Mouse (Mus musculus): ENCODE data around the gene Catsper2. TPM values are rescaled to one million over a fixed set of nuclear protein-coding genes. Genes with fewer than 3 reads are reported as not detected.
A peak's percentile ranks its signal among the peaks of the same experiment; 100 is the strongest.

Catsper2 gene
- polyA plus RNA-seq (2016; fragmentation: Nextera tagmentation; extraction: Ambion mirVana) = 2.3 and 2.9 TPM in 2 replicates

DNA sequence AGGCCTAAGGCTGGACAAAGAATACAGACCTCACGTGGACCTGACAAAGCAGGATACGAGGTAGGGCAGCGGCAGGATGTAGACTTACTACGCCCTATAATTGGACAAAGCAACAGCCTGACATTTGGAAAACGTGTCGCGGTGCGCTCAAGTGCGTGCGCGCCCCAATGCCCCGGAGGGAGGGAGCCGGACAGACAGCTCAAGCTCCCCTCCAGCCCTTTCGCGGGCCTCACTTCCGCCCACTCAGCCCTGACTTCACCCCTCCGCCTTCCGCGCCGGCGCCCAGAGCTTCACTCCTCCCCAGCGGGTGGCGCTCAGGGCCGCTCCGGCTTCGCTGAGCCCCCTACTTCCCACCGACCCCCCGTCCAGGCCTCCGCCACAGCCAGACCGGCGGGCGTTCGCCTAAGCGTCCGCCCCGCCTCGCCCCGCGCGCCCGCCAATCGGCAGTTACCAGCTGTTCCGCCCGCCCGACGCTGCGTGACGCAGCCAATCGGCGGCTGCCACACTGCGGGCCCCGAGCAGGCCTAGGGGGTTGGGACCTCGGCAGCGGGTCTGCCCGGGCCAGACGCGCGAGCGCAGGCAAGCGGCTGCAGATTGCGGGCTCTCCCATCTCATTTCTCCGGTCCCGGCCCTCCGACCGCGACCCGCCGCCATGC is at the start of gene Catsper2, which contains the start of gene Pdia3:
Gene Catsper2, minus strand, starts transcription at position 406 of the 656 bp plus-strand sequence.
Gene Pdia3, plus strand, starts transcription at position 389 of the 656 bp plus-strand sequence.
- WGBS = under 1% methylated on average over 66 of the region's 68 CpGs

DNA sequence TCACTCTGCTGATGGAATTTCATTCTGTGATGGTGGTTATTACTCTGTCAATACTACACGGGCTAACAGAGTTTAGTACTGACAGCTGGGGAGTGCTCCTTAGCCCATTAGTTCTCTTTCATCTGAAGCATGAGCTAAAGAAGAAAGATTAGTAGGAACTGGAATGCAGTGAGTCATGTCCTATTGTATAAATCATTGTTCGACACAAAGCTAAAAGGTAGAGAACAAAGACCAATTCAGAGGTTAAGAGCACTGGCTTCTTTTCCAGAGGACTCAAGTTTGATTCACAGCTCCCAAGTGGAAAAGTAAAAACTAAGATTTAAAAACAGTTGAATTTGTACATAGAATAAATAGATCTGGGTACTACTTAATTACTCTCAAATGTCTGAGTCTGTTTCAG is 46.5 kb upstream of the Catsper2 start:
- Histone ChIP-seq H3K4me1 (peaks cover 13% of the 10 kb centered on the region), H3K27me3 (ENCODE audit: low read depth, poor library complexity, severe bottlenecking) (no peaks in the 10 kb centered on the region), H3K36me3 (peaks cover 39% of the 10 kb centered on the region), H3K27ac (no peak overlapping the region), H3K4me3 (no peak overlapping the region), H3K9me3 (replicated peaks) (no peaks in the 10 kb centered on the region)
- 69% methylated on average over 2 of the region's 2 CpGs for WGBS
- no peak for DNase-seq (ENCODE audit: low spot score)

More for the DNA sequence above, at the start of gene Catsper2, which contains the start of gene Pdia3:
- Histone ChIP-seq H3K4me1 (peaks cover 20% of the 10 kb centered on the region), H3K27ac (peak within 1 kb of the TSS; percentile 98), H3K9me3 (replicated peaks) (no peaks in the 10 kb centered on the region), H3K27me3 (ENCODE audit: low read depth, poor library complexity, severe bottlenecking) (no peaks in the 10 kb centered on the region), H3K4me3 (peak within 1 kb of the TSS; percentile 88), H3K36me3 (peaks cover 31% of the 10 kb centered on the region)
- DNase-seq (ENCODE audit: low spot score) = peak; percentile 98

GRCm38 (mm10) chr2:121456692-121457642 is 43.4 kb upstream of the Catsper2 start, which contains the start of gene Serinc4:
Serinc4 (minus strand) TSS chr2:121456781.
- WGBS = 5% methylated on average over 41 of the region's 41 CpGs
- peak within 1 kb of the TSS; percentile 90 for H3K4me3 ChIP-seq
- H3K9me3 ChIP-seq (replicated peaks) = no peaks in the 10 kb centered on the region
- peaks cover 66% of the 10 kb centered on the region for H3K36me3 ChIP-seq
- peak; percentile 90 for DNase-seq (ENCODE audit: low spot score)
- no peaks in the 10 kb centered on the region for H3K27me3 ChIP-seq (ENCODE audit: low read depth, poor library complexity, severe bottlenecking)
- H3K27ac ChIP-seq = peak within 1 kb of the TSS; percentile 89
- peaks cover 17% of the 10 kb centered on the region for H3K4me1 ChIP-seq

DNA sequence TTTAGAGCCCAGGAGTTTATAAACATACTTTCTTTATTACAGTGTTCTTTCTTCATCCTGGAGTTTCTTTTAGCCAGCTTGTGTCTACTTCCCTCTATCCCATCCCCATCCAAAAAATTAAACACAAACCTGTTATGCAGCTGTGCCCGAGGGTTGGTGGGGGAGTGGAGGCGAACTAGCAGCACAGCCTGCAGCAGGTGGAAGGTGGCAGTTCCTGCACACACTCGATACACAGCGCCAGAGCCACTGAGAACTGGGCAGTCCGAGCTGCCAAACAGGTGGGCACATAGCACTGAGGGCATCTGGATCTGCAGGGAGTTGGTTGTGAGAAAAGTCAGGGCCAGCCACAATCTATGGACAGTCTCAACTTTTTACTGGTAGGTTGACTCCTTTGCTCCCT is 41.9 kb upstream of the Catsper2 start:
- DNase-seq (ENCODE audit: low spot score) = no peak
- WGBS = 79% methylated on average over 5 of the region's 5 CpGs
- Histone ChIP-seq H3K27ac (no peak overlapping the region), H3K27me3 (ENCODE audit: low read depth, poor library complexity, severe bottlenecking) (no peaks in the 10 kb centered on the region), H3K4me1 (peaks cover 22% of the 10 kb centered on the region), H3K4me3 (no peak overlapping the region), H3K9me3 (replicated peaks) (no peaks in the 10 kb centered on the region), H3K36me3 (peaks cover 69% of the 10 kb centered on the region)

DNA sequence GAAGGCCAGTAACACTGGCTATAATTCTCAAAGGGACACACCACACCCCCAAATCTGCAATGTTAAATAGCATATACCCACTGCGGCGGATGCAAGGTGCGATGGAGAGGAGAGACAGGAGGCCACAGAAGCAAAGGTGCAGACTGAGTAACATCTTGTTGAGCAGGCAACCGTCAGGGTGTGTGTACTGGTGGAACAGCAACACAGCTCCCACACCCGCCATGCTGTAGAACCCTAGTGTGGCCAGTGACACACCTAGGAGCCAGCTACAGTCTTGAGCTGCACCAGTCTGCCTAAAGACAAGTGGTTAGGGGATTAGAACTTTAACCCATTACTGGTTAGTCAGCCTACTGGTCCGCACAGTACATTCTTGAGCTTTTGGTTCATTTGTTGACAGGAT is 40.3 kb upstream of the Catsper2 start:
- 87% methylated on average over 6 of the region's 6 CpGs for WGBS

GRCm38 (mm10) chr2:121452990-121453389 is 39.4 kb upstream of the Catsper2 start, which contains the start of gene Hypk:
Hypk (plus strand) TSS chr2:121453290.
- 84% methylated on average over 4 of the region's 4 CpGs for WGBS
- H3K36me3 ChIP-seq = peaks cover 53% of the 10 kb centered on the region
- no peak for DNase-seq (ENCODE audit: low spot score)
- no peaks in the 10 kb centered on the region for H3K9me3 ChIP-seq (replicated peaks)
- H3K4me1 ChIP-seq = peaks cover 34% of the 10 kb centered on the region
- no peak within 1 kb of the TSS for H3K27ac ChIP-seq
- H3K4me3 ChIP-seq = no peak within 1 kb of the TSS
- no peaks in the 10 kb centered on the region for H3K27me3 ChIP-seq (ENCODE audit: low read depth, poor library complexity, severe bottlenecking)

More for the DNA sequence above, 40.3 kb upstream of the Catsper2 start:
- no peak for DNase-seq (ENCODE audit: low spot score)
- Histone ChIP-seq H3K27ac (no peak overlapping the region), H3K4me1 (peaks cover 27% of the 10 kb centered on the region), H3K9me3 (replicated peaks) (no peaks in the 10 kb centered on the region), H3K27me3 (ENCODE audit: low read depth, poor library complexity, severe bottlenecking) (no peaks in the 10 kb centered on the region), H3K36me3 (peaks cover 60% of the 10 kb centered on the region), H3K4me3 (no peak overlapping the region)

GRCm38 (mm10) chr2:121452361-121452760 is 38.8 kb upstream of the Catsper2 start:
- DNase-seq (ENCODE audit: low spot score) = no peak
- 90% methylated on average over 4 of the region's 4 CpGs for WGBS
- Histone ChIP-seq H3K27me3 (ENCODE audit: low read depth, poor library complexity, severe bottlenecking) (no peaks in the 10 kb centered on the region), H3K9me3 (replicated peaks) (no peaks in the 10 kb centered on the region), H3K4me1 (peaks cover 33% of the 10 kb centered on the region), H3K36me3 (peaks cover 53% of the 10 kb centered on the region), H3K4me3 (no peak overlapping the region), H3K27ac (no peak overlapping the region)

DNA sequence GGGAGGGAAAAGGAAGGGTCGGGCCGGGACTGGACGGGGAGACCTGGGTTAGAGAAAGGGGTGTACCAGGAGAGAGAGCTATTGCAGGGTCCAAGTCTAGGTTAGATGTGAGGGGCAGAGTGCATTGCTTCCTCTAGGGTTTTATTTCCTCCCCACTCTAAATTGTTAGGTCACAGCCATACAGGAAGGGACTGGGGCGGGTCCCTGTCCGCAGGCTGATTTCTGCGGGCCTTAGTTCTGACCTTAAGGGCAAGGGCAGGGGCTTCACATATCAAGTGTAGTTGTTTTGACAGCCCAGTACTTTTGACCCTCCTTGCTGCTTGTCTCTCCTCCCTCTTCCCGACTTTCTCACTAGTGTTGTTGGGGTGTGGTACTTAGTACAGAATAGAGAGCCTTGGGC is 36.5 kb upstream of the Catsper2 start:
- Histone ChIP-seq H3K4me1 (peaks cover 26% of the 10 kb centered on the region), H3K27me3 (ENCODE audit: low read depth, poor library complexity, severe bottlenecking) (no peaks in the 10 kb centered on the region), H3K9me3 (replicated peaks) (no peaks in the 10 kb centered on the region), H3K36me3 (peaks cover 48% of the 10 kb centered on the region), H3K4me3 (peak overlapping the region; percentile 100), H3K27ac (peak overlapping the region; percentile 95)
- WGBS = 4% methylated on average over 7 of the region's 7 CpGs
- DNase-seq (ENCODE audit: low spot score) = no peak

- Histone ChIP-seq H3K27ac (peak overlapping the region; percentile 95), H3K36me3 (peaks cover 43% of the 10 kb centered on the region), H3K9me3 (replicated peaks) (no peaks in the 10 kb centered on the region), H3K4me3 (peak overlapping the region; percentile 100), H3K27me3 (ENCODE audit: low read depth, poor library complexity, severe bottlenecking) (no peaks in the 10 kb centered on the region), H3K4me1 (peaks cover 26% of the 10 kb centered on the region)
- DNase-seq (ENCODE audit: low spot score) = no peak
- under 1% methylated on average over 53 of the region's 54 CpGs for WGBS
These were observed 36.0 kb upstream of the Catsper2 start for GRCm38 (mm10) chr2:121449545-121450011.

- H3K27me3 ChIP-seq (ENCODE audit: low read depth, poor library complexity, severe bottlenecking) = 0 out of 2 replicates have a peak, but pooled peaks cover 5% of the 10 kb centered on the region
- H3K4me3 ChIP-seq = peak within 1 kb of the TSS; percentile 100
- peaks cover 26% of the 10 kb centered on the region for H3K4me1 ChIP-seq
- no peaks in the 10 kb centered on the region for H3K9me3 ChIP-seq (replicated peaks)
- WGBS = under 1% methylated on average over 74 of the region's 74 CpGs
- DNase-seq (ENCODE audit: low spot score) = peak; percentile 100
- peaks cover 36% of the 10 kb centered on the region for H3K36me3 ChIP-seq
- peak within 1 kb of the TSS; percentile 95 for H3K27ac ChIP-seq
These were observed 35.3 kb upstream of the Catsper2 start, which contains the start of gene Serf2 for GRCm38 (mm10) chr2:121448739-121449535. Serf2 (plus strand) TSS chr2:121449195.

DNA sequence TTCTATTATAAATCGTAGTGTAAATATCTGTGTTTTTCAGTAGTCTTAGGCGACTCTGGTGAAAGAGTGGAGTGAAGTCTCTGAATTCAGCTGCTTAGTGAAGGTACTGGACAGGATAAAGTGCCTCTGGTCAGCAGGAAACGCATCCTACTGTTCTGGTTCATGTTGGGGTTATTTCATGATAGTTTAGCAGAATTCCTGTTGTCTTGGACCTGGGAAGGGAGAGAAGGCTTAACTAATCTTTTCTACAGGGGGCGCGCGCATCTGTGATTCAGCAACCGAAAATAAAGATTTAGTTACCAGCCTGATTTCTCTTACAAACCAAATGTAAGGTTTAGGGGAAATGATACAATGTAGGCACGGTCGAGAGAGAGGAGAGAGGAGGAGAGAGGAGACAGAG is 34.5 kb upstream of the Catsper2 start:
- Histone ChIP-seq H3K9me3 (replicated peaks) (no peaks in the 10 kb centered on the region), H3K36me3 (peaks cover 28% of the 10 kb centered on the region), H3K4me1 (peaks cover 29% of the 10 kb centered on the region), H3K27ac (peak overlapping the region; percentile 95), H3K27me3 (ENCODE audit: low read depth, poor library complexity, severe bottlenecking) (0 out of 2 replicates have a peak, but pooled peaks cover 9% of the 10 kb centered on the region), H3K4me3 (peak overlapping the region; percentile 100)
- no peak for DNase-seq (ENCODE audit: low spot score)
- WGBS = 17% methylated on average over 9 of the region's 9 CpGs

DNA sequence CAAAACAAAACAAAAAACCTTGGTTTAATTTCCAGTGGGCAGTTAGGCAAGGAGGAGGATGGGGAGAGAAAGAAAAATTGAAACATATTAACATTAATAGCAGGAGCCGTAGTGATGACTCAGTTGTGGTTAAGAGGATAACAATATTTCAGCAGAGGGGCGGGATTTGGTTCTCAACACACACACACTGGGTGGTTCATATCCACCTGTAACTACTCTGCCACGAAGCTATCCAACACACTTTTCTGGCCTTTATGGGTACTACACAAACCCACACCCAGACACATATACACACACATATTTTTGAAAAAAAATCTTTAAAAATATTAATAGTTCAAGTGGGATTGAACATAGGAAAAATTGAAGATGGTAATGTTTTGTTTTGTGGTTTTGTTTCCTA is 33.4 kb upstream of the Catsper2 start:
- Histone ChIP-seq H3K9me3 (replicated peaks) (no peaks in the 10 kb centered on the region), H3K36me3 (peaks cover 17% of the 10 kb centered on the region), H3K4me1 (peaks cover 36% of the 10 kb centered on the region), H3K27ac (no peak overlapping the region), H3K4me3 (no peak overlapping the region), H3K27me3 (ENCODE audit: low read depth, poor library complexity, severe bottlenecking) (peaks cover 20% of the 10 kb centered on the region)
- no peak for DNase-seq (ENCODE audit: low spot score)
- WGBS = 90% methylated on average over 3 of the region's 3 CpGs

All from limb, embryonic 10.5 days (tissue).